Mouse (Mus musculus): ENCODE data around the gene Myh3. TPM values are rescaled to one million over a fixed set of nuclear protein-coding genes. Genes with fewer than 3 reads are reported as not detected.

Gene Myh3
- 0.56 TPM for polyA plus RNA-seq (2012; fragmentation: generic; extraction: Trizol)
- long read RNA-seq, experiment 1, full-length matches to known transcripts: 1 of 30 reads
- long read RNA-seq, experiment 1, partial matches to known transcripts: 28 of 30 reads
- long read RNA-seq, experiment 1, other reads (novel, unspliced or antisense): 1 of 30 reads
- long read RNA-seq, experiment 2: 0 reads

GRCm38 (mm10) chr11:67078000-67078399 is at the start of gene Myh3:
Gene Myh3 (plus strand): TSS chr11:67078300.
- Histone ChIP-seq H3K4me3 (ENCODE audit: insufficient read depth, poor library complexity, severe bottlenecking) (no peak within 1 kb of the TSS), H3K79me2 (ENCODE audit: control insufficient read depth, insufficient read depth) (no peaks in the 10 kb centered on the region), H3K27me3 (ENCODE audit: control insufficient read depth, insufficient read depth, insufficient read length) (peaks cover 10% of the 10 kb centered on the region), H3K79me3 (ENCODE audit: low read depth) (no peaks in the 10 kb centered on the region), H3ac (ENCODE audit: control insufficient read depth, insufficient read length, low read depth) (no peak within 1 kb of the TSS), H3K36me3 (ENCODE audit: control insufficient read depth, insufficient read depth) (no peaks in the 10 kb centered on the region)
- TF ChIP-seq MYOG (IDR thresholded peaks at IDR 0.05; ENCODE audit: control insufficient read depth, extremely low read depth, insufficient read length): no peak
- TF ChIP-seq CTCF (IDR thresholded peaks at IDR 0.05; ENCODE audit: control insufficient read depth, insufficient read depth, insufficient read length): no peak
- no peak for TF ChIP-seq MAX (IDR thresholded peaks at IDR 0.05)
- TF ChIP-seq MYOD1 (IDR thresholded peaks at IDR 0.05; ENCODE audit: control insufficient read depth, insufficient read length, low read depth): no peak
- TF ChIP-seq CEBPB (IDR thresholded peaks at IDR 0.05; ENCODE audit: low read depth): no peak
- TF ChIP-seq FOSL1 (IDR thresholded peaks at IDR 0.05; ENCODE audit: insufficient read depth, low read length, poor library complexity, severe bottlenecking): no peak
- no peak for TF ChIP-seq USF1 (IDR thresholded peaks at IDR 0.05; ENCODE audit: low read depth)

DNA sequence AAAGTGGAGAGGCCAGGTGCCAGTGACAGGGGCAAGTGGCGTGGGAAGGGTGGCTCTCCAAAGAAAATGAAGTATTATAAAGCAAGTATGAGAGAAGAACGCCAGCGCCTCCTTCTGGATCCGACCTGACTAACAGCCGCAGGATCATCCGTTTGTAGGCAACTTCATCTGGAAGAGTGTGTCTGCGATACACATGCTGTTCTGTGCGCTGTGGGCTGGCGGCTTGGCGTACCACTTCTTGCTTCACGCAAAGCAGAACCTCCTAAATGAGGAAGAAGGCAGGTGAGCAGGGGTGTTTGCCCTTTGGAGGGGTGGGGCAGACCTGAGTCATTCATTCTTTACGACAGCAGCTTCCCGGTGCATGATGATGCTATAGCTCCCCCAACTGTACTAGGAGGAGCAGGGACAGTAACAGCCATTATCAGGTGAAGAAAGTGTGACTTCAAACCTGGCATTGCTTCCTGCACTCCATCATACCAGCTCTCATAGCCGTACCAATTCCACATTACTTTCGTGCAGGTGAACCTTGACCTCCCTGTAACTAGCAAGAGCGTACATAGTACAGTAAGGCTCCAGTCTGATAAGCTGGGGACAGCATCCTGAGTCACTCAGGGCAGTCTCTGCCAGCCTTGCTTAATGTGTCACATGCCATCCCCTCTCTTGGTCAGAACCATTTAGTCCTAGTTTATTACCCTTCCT is 47.0 kb upstream of the Myh3 start:
- no peak for TF ChIP-seq MYOD1 (IDR thresholded peaks at IDR 0.05; ENCODE audit: control insufficient read depth, insufficient read length, low read depth)
- no peak for TF ChIP-seq FOSL1 (IDR thresholded peaks at IDR 0.05; ENCODE audit: insufficient read depth, low read length, poor library complexity, severe bottlenecking)
- no peak for TF ChIP-seq CTCF (IDR thresholded peaks at IDR 0.05; ENCODE audit: control insufficient read depth, insufficient read depth, insufficient read length)
- TF ChIP-seq MYOG (IDR thresholded peaks at IDR 0.05; ENCODE audit: control insufficient read depth, extremely low read depth, insufficient read length): no peak
- TF ChIP-seq CEBPB (IDR thresholded peaks at IDR 0.05; ENCODE audit: low read depth): no peak
- no peak for TF ChIP-seq MAX (IDR thresholded peaks at IDR 0.05)
- no peak for TF ChIP-seq USF1 (IDR thresholded peaks at IDR 0.05; ENCODE audit: low read depth)
- H3K79me3 ChIP-seq (ENCODE audit: low read depth): no peaks in the 10 kb centered on the region
- H3ac ChIP-seq (ENCODE audit: control insufficient read depth, insufficient read length, low read depth): no peak overlapping the region
- H3K36me3 ChIP-seq (ENCODE audit: control insufficient read depth, insufficient read depth): no peaks in the 10 kb centered on the region
- no peaks in the 10 kb centered on the region for H3K27me3 ChIP-seq (ENCODE audit: control insufficient read depth, insufficient read depth, insufficient read length)
- no peak overlapping the region for H3K4me3 ChIP-seq (ENCODE audit: insufficient read depth, poor library complexity, severe bottlenecking)
- no peaks in the 10 kb centered on the region for H3K79me2 ChIP-seq (ENCODE audit: control insufficient read depth, insufficient read depth)

DNA sequence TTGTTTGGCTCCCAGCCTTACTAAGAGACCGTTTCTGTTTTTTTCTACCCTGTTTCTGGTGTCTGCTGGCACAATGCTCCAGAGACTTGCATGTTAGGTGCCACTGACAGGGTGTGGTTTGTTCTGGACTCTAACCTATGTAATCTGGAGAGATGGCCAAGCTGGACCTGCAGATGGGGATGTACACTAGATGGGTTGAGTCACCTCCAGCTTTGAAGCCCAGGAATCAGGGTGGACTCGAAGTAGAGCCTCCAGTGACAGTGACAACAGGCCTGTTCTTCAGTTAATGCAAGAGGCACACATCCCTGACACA is 46.5 kb upstream of the Myh3 start:
- Histone ChIP-seq H3K36me3 (ENCODE audit: control insufficient read depth, insufficient read depth) (no peaks in the 10 kb centered on the region), H3K27me3 (ENCODE audit: control insufficient read depth, insufficient read depth, insufficient read length) (no peaks in the 10 kb centered on the region), H3K79me3 (ENCODE audit: low read depth) (no peaks in the 10 kb centered on the region), H3K79me2 (ENCODE audit: control insufficient read depth, insufficient read depth) (no peaks in the 10 kb centered on the region), H3ac (ENCODE audit: control insufficient read depth, insufficient read length, low read depth) (no peak overlapping the region), H3K4me3 (ENCODE audit: insufficient read depth, poor library complexity, severe bottlenecking) (no peak overlapping the region)
- TF ChIP-seq MYOD1 (IDR thresholded peaks at IDR 0.05; ENCODE audit: control insufficient read depth, insufficient read length, low read depth) (no peak), USF1 (IDR thresholded peaks at IDR 0.05; ENCODE audit: low read depth) (no peak), MYOG (IDR thresholded peaks at IDR 0.05; ENCODE audit: control insufficient read depth, extremely low read depth, insufficient read length) (no peak), FOSL1 (IDR thresholded peaks at IDR 0.05; ENCODE audit: insufficient read depth, low read length, poor library complexity, severe bottlenecking) (no peak), MAX (IDR thresholded peaks at IDR 0.05) (no peak), CEBPB (IDR thresholded peaks at IDR 0.05; ENCODE audit: low read depth) (no peak), CTCF (IDR thresholded peaks at IDR 0.05; ENCODE audit: control insufficient read depth, insufficient read depth, insufficient read length) (no peak)

GRCm38 (mm10) chr11:67034775-67035485 is 43.2 kb upstream of the Myh3 start:
- Histone ChIP-seq H3K36me3 (ENCODE audit: control insufficient read depth, insufficient read depth) (peaks cover 20% of the 10 kb centered on the region), H3K4me3 (ENCODE audit: insufficient read depth, poor library complexity, severe bottlenecking) (no peak overlapping the region), H3K79me2 (ENCODE audit: control insufficient read depth, insufficient read depth) (no peaks in the 10 kb centered on the region), H3ac (ENCODE audit: control insufficient read depth, insufficient read length, low read depth) (no peak overlapping the region), H3K27me3 (ENCODE audit: control insufficient read depth, insufficient read depth, insufficient read length) (no peaks in the 10 kb centered on the region), H3K79me3 (ENCODE audit: low read depth) (no peaks in the 10 kb centered on the region)
- TF ChIP-seq FOSL1 (IDR thresholded peaks at IDR 0.05; ENCODE audit: insufficient read depth, low read length, poor library complexity, severe bottlenecking) (no peak), MAX (IDR thresholded peaks at IDR 0.05) (no peak), MYOG (IDR thresholded peaks at IDR 0.05; ENCODE audit: control insufficient read depth, extremely low read depth, insufficient read length) (no peak)

DNA sequence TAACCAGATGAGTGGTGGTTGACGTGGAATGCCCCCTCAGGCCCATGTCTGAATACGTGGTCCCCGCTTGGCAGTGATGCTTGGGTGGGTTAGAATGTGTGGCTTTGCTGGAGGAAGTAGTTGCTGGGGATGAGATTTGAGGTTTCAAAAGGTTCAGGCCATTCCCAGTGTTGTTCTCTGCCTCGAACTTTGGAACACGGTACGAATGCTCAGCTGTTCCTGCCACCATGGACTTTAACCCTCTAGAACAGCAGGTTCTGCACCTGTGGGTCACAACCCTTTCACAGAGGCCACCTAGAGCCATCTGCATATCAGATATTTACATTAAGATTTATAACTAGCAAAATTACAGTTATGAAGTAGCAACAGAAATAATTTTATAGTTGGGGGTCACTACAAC is 41.9 kb upstream of the Myh3 start:
- no peak for TF ChIP-seq USF1 (IDR thresholded peaks at IDR 0.05; ENCODE audit: low read depth)
- no peak for TF ChIP-seq MYOD1 (IDR thresholded peaks at IDR 0.05; ENCODE audit: control insufficient read depth, insufficient read length, low read depth)
- no peak for TF ChIP-seq MAX (IDR thresholded peaks at IDR 0.05)
- no peak for TF ChIP-seq CEBPB (IDR thresholded peaks at IDR 0.05; ENCODE audit: low read depth)
- no peak for TF ChIP-seq CTCF (IDR thresholded peaks at IDR 0.05; ENCODE audit: control insufficient read depth, insufficient read depth, insufficient read length)
- no peak for TF ChIP-seq FOSL1 (IDR thresholded peaks at IDR 0.05; ENCODE audit: insufficient read depth, low read length, poor library complexity, severe bottlenecking)
- TF ChIP-seq MYOG (IDR thresholded peaks at IDR 0.05; ENCODE audit: control insufficient read depth, extremely low read depth, insufficient read length): no peak
- no peaks in the 10 kb centered on the region for H3K79me3 ChIP-seq (ENCODE audit: low read depth)

More for the DNA sequence above, 41.9 kb upstream of the Myh3 start:
- no peak overlapping the region for H3K4me3 ChIP-seq (ENCODE audit: insufficient read depth, poor library complexity, severe bottlenecking)
- no peak overlapping the region for H3ac ChIP-seq (ENCODE audit: control insufficient read depth, insufficient read length, low read depth)
- no peaks in the 10 kb centered on the region for H3K27me3 ChIP-seq (ENCODE audit: control insufficient read depth, insufficient read depth, insufficient read length)
- H3K36me3 ChIP-seq (ENCODE audit: control insufficient read depth, insufficient read depth): peaks cover 32% of the 10 kb centered on the region
- no peaks in the 10 kb centered on the region for H3K79me2 ChIP-seq (ENCODE audit: control insufficient read depth, insufficient read depth)

Measured in C2C12 (cell line).